Mouse (Mus musculus) forebrain, embryonic 13.5 days (tissue): ENCODE data around the gene Trio. TPM values are rescaled to one million over a fixed set of nuclear protein-coding genes. Genes with fewer than 3 reads are reported as not detected.

Source experiments
- ATAC-seq: fragments of 200-750 bp; cut with Nextera tagmentation; 2 replicates; pipeline ENCODE4 v1.8.0; 2017
- H3K27ac ChIP-seq: fragments of 300-500 bp; sonication (generic); 2 replicates; pipeline ENCODE4 v1.5.1; 2015; ENCODE audit warnings: inconsistent platforms, mild to moderate bottlenecking, moderate library complexity
- H3K27me3 ChIP-seq: fragments of 300-500 bp; sonication (generic); 2 replicates; pipeline ENCODE4 v1.6.1; 2015; ENCODE audit warnings: mild to moderate bottlenecking, inconsistent platforms
- H3K36me3 ChIP-seq: fragments of 300-500 bp; sonication (generic); 2 replicates; pipeline ENCODE4 v1.6.1; 2015; ENCODE audit warnings: mild to moderate bottlenecking, inconsistent platforms; ENCODE audit not compliant: poor library complexity, severe bottlenecking
- H3K4me1 ChIP-seq: fragments of 300-500 bp; sonication (generic); 2 replicates; pipeline ENCODE4 v1.6.1; 2015; ENCODE audit warnings: inconsistent platforms
- H3K4me2 ChIP-seq: fragments of 300-500 bp; sonication (generic); 2 replicates; pipeline ENCODE4 v1.6.1; 2015; ENCODE audit warnings: inconsistent platforms, mild to moderate bottlenecking, moderate library complexity
- H3K4me3 ChIP-seq: fragments of 300-500 bp; sonication (generic); 2 replicates; pipeline ENCODE4 v1.5.1; 2015; ENCODE audit warnings: mild to moderate bottlenecking, inconsistent platforms
- H3K9ac ChIP-seq: fragments of 300-500 bp; sonication (generic); 2 replicates; pipeline ENCODE4 v1.6.1; 2015; ENCODE audit warnings: mild to moderate bottlenecking, inconsistent platforms
- H3K9me3 ChIP-seq: fragments of 300-500 bp; sonication (generic); replicated peaks from 2 replicates; pipeline ENCODE4 v1.6.1; 2016; ENCODE audit warnings: inconsistent platforms
- WGBS: fragments of 180-500 bp; shearing (Covaris S2); methylation state at CpG from one replicate; pipeline ENCODE4 v1.1.7; 2015; 5-methylcytosine and 5-hydroxymethylcytosine counted together
- polyA plus RNA-seq: library from polyadenylated mRNA; unstranded; fragments of >200 nt; fragmentation: Nextera tagmentation; extraction: Ambion mirVana; gene quantifications from 2 replicates; pipeline ENCODE4 v1.2.1, GENCODE M21; 2015

The Trio gene
- polyA plus RNA-seq, 1 experiment from 2014 or later = 36.0 TPM

DNA sequence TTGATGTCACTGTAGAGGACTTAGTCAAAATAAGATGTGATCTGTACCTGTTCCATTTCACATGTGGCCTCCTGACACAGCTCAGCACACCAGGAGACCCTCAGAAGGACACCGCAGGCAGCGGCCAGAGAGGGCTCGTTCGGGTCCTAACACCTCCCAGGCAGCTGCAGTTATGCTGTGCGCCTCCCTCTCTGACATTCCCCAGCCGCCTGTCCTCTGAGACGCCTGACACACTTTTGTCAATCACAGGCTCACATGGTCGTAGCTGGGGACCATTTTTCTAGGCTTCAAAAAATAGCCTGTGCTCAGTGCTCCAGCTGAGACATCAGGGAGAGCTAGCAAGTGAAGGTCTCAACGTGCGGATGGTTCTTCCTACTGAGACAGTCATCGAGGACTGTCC lies 70.0 kb downstream of the Trio start:
- no peak overlapping the region for H3K4me3 ChIP-seq
- H3K9ac ChIP-seq = peak overlapping the region; percentile 2; the same call in 1 of the 2 replicates
- H3K27ac ChIP-seq = no peak overlapping the region
- no peaks in the 10 kb centered on the region for H3K27me3 ChIP-seq
- H3K9me3 ChIP-seq = no peaks in the 10 kb centered on the region
- peaks cover 64% of the 10 kb centered on the region for H3K4me1 ChIP-seq
- ATAC-seq = no peak
- no peak overlapping the region for H3K4me2 ChIP-seq
- WGBS = 40% methylated on average over 11 of the region's 11 CpGs
- H3K36me3 ChIP-seq = no peaks in the 10 kb centered on the region

DNA sequence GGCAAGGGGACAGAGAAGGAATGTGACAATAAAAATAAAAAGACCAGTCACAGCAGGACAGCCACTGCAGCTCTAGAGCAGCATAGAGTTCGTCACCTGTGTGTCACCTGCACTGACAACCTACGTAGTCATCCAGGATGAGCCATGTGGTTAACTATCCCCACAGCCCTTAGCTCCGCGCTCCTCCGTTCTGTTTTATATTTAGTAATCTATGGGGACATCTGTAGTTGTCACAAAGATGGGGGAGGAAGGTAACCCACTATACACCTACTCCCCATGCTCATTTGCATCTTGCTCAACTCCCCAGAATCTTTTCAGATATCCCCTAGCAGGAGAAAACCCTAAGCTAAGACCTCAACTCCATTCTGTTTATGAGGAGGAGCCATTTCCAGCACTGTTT lies 71.3 kb downstream of the Trio start:
- Histone ChIP-seq H3K27me3 (no peaks in the 10 kb centered on the region), H3K9ac (no peak overlapping the region), H3K27ac (no peak overlapping the region), H3K36me3 (no peaks in the 10 kb centered on the region), H3K4me2 (no peak overlapping the region), H3K9me3 (no peaks in the 10 kb centered on the region), H3K4me1 (peaks cover 55% of the 10 kb centered on the region), H3K4me3 (no peak overlapping the region)
- no peak for ATAC-seq
- 89% methylated on average over 5 of the region's 5 CpGs for WGBS

DNA sequence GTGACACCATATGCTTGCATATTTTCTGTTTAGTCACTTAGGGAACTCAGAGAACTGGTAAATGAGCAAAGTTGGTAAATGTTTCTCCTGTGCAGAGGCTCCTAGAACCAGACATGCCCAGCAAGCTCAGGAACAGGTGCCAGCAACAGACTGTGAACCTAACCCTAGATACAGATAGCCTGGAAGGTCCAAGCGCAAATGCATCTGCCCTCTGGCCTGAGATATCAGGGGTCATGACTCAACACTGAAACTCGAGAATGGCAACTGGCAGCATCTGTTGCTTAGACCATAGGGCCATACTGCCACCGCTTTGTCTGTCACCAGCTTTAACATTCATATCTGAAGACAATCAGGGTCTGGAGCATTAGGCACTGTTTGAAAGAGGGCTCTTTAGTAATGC lies 72.1 kb downstream of the Trio start:
- Histone ChIP-seq H3K27ac (no peak overlapping the region), H3K36me3 (no peaks in the 10 kb centered on the region), H3K4me3 (no peak overlapping the region), H3K4me2 (no peak overlapping the region), H3K27me3 (no peaks in the 10 kb centered on the region), H3K4me1 (peaks cover 50% of the 10 kb centered on the region), H3K9me3 (no peaks in the 10 kb centered on the region), H3K9ac (no peak overlapping the region)
- 82% methylated on average over 3 of the region's 3 CpGs for WGBS
- ATAC-seq = no peak

DNA sequence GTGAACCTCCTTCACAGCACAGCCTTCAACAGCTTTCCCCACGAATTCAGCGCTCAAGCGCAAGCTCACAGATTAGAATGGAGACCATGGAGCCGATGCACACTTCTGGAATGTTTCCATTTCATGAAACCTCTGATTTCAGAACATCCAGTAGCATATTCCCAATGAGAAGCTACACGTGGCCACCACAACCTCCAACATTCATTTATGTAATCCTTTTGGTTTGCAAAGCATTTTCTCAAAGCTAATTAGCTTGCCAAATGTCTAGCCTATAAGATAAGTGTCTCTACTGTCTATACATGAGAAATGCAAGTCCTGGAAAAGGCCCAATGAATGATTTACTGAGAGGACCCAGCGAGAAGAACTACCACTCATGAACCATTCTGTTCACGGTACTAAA lies 74.5 kb downstream of the Trio start:
- ATAC-seq = no peak
- 93% methylated on average over 7 of the region's 7 CpGs for WGBS
- H3K4me1 ChIP-seq = peaks cover 36% of the 10 kb centered on the region
- H3K9me3 ChIP-seq = no peaks in the 10 kb centered on the region
- H3K4me2 ChIP-seq = no peak overlapping the region
- H3K27me3 ChIP-seq = no peaks in the 10 kb centered on the region
- no peaks in the 10 kb centered on the region for H3K36me3 ChIP-seq
- H3K9ac ChIP-seq = no peak overlapping the region
- H3K4me3 ChIP-seq = no peak overlapping the region
- no peak overlapping the region for H3K27ac ChIP-seq

DNA sequence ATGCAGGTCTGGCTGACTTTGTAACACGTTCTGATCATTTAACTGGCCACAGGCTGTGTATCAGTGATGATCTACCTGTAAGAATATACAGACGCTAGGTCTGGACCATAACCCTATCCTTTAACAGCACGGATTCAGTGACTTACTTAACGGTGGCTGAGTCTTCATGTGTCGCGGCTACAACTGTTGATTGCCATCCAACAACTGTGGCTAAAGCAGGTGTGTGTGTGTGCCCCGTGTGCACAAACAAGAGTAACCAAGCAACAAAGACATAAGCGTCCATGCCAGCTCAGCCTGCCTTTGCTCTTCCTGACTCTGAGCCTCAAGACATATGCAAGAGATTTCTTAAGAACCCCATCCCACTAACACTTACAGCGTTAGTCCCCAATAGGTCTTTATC lies 76.5 kb downstream of the Trio start:
- WGBS = 94% methylated on average over 9 of the region's 9 CpGs
- no peaks in the 10 kb centered on the region for H3K9me3 ChIP-seq
- H3K4me3 ChIP-seq = no peak overlapping the region
- no peaks in the 10 kb centered on the region for H3K27me3 ChIP-seq
- H3K4me1 ChIP-seq = peaks cover 38% of the 10 kb centered on the region
- ATAC-seq = no peak
- no peak overlapping the region for H3K9ac ChIP-seq
- H3K4me2 ChIP-seq = no peak overlapping the region
- H3K27ac ChIP-seq = no peak overlapping the region
- H3K36me3 ChIP-seq = no peaks in the 10 kb centered on the region

DNA sequence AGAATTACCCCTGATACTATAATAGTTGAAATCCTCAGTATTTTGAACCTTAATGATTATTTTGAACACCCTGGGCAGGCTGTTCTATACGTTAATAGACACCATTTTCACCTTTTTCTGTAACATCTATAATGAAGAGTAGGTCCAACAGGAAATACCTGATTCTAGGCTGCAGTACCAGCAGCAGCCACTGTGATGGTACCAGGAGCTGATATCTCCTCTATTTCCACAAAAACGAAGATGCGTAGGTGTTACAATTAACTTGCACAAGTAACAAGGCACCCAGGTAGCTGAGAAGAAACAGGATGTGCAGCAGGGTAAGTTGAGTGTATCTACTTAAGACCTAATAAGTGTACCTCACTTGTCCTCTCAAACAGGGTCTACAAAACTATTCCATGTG lies 77.8 kb downstream of the Trio start:
- whole genome bisulfite sequencing = 96% methylated on average over 3 of the region's 3 CpGs
- H3K9ac ChIP-seq = no peak overlapping the region
- H3K27ac ChIP-seq = no peak overlapping the region
- no peak for ATAC-seq
- H3K4me3 ChIP-seq = no peak overlapping the region
- no peak overlapping the region for H3K4me2 ChIP-seq
- H3K36me3 ChIP-seq = no peaks in the 10 kb centered on the region
- no peaks in the 10 kb centered on the region for H3K27me3 ChIP-seq
- H3K9me3 ChIP-seq = no peaks in the 10 kb centered on the region
- peaks cover 44% of the 10 kb centered on the region for H3K4me1 ChIP-seq

DNA sequence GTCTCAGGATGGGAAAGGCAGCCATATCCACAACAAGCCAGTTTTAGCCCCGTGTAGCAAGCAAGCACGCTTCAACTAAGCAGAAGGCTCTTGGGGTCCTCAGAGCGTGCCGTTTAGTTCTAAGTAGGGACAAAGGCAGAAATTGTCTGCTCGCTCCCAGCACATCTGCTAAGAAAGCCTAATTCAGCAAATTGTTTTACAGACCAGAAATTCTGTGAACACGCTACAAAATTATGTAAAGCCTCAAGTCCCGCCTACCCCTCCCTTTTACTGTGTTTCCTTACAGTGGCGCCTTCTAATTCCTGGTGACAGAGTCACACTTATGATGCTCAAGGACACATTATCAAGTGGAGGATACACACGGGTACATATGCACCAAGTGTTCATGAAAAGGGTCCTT lies 80.1 kb downstream of the Trio start:
- Histone ChIP-seq H3K36me3 (no peaks in the 10 kb centered on the region), H3K9ac (no peak overlapping the region), H3K27me3 (no peaks in the 10 kb centered on the region), H3K27ac (no peak overlapping the region), H3K4me3 (no peak overlapping the region), H3K4me1 (peaks cover 60% of the 10 kb centered on the region), H3K9me3 (no peaks in the 10 kb centered on the region), H3K4me2 (no peak overlapping the region)
- ATAC-seq = no peak
- 56% methylated on average over 9 of the region's 9 CpGs for WGBS

DNA sequence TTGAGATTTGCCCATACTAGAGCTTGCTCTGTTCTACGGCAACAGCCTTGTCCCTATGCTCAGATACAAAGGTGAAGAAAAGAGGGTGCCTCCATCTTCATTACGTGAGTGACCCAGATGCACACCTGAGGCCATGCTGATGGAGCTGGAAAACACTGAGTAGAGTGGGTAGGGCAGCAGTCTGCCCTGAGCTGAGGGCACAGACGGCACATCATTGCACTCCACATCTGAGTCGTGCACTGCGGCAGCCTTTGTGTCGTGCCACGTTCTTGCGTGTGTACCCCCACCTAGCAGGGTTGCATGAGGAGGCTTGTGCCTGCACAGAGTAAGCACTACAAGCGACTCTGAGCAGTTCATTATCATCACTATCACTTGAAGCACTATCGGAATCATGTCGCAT lies 80.8 kb downstream of the Trio start:
- ATAC-seq = no peak
- Histone ChIP-seq H3K27me3 (no peaks in the 10 kb centered on the region), H3K36me3 (no peaks in the 10 kb centered on the region), H3K4me3 (no peak overlapping the region), H3K4me1 (peaks cover 66% of the 10 kb centered on the region), H3K9me3 (no peaks in the 10 kb centered on the region), H3K4me2 (no peak overlapping the region), H3K27ac (peak overlapping the region; percentile 8; the same call in 1 of the 2 replicates), H3K9ac (no peak overlapping the region)
- 81% methylated on average over 11 of the region's 11 CpGs for WGBS

DNA sequence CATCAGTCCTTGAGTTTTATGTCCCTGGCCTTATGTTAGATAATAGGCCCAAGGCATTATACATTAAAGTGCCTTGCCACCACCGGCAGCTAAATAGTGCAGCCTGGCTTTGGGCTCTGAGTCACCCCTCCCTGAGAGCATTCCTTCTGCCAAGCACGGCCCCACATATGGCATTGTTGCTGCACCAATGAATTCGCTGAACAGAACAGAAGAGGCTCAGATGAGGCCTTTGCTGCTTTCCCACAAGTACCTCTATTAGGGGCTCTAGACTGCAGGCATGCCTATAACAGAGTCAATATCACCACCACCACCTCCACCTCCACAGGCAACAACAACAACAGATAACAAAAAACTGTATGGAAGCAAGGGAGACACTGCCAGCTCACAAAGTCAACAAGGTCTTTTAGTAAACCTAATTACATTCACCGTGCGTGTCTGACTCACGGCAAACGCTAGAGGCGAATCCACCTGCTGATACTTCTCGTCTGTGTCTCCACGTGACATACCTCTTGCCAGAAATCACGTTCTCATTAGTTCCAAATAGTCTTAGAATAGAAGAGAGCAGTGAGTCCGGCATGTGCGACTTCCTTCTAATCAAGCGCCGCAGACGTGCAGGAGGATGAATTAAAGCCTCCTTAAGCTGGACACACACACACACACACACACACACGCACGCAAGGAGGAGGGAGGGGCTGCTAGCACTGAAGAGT lies 82.0 kb downstream of the Trio start:
- ATAC-seq = peak; percentile 79
- Histone ChIP-seq H3K27me3 (no peaks in the 10 kb centered on the region), H3K9me3 (no peaks in the 10 kb centered on the region), H3K4me2 (peak overlapping the region; percentile 48), H3K4me1 (peaks cover 76% of the 10 kb centered on the region), H3K9ac (peak overlapping the region; percentile 17; the same call in 1 of the 2 replicates), H3K36me3 (no peaks in the 10 kb centered on the region), H3K4me3 (no peak overlapping the region), H3K27ac (peak overlapping the region; percentile 46)
- WGBS = 6% methylated on average over 18 of the region's 18 CpGs

DNA sequence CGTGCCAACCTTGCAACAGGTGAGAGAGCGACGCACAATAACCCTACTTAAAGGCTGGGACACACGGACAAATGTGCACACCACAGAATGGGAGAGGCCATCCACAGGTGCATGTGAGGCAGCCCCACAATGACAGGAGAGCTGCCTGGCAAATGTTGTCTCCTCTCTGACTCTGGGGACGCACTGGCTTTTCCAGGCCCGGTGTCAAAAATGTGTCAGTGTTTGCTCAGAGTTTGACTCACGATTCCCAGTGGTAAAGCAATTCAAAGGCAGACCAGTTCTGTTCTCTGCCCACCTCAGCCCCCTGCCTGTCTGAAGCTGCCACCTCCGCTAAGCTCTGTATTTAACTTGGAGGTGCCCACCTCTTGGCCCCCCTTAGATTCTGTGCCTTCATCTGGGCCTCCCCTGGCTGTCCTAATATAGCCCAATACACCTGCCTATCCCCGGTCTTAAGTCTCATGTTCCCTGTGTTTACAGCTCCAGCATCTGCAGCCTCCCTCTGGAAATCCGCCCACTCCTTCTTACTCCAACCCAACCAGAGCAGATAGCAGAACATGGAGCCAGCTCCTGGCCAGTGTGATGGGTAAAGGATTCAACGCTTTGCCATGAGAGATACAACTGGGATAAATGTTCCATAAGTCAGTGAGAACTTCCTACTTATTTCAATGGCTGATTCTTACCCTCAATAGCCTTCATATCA lies 83.3 kb downstream of the Trio start:
- no peak overlapping the region for H3K9ac ChIP-seq
- H3K36me3 ChIP-seq = no peaks in the 10 kb centered on the region
- H3K4me3 ChIP-seq = no peak overlapping the region
- H3K4me1 ChIP-seq = peaks cover 88% of the 10 kb centered on the region
- no peaks in the 10 kb centered on the region for H3K9me3 ChIP-seq
- 76% methylated on average over 11 of the region's 11 CpGs for WGBS
- no peaks in the 10 kb centered on the region for H3K27me3 ChIP-seq
- H3K27ac ChIP-seq = no peak overlapping the region
- H3K4me2 ChIP-seq = no peak overlapping the region
- no peak for ATAC-seq

DNA sequence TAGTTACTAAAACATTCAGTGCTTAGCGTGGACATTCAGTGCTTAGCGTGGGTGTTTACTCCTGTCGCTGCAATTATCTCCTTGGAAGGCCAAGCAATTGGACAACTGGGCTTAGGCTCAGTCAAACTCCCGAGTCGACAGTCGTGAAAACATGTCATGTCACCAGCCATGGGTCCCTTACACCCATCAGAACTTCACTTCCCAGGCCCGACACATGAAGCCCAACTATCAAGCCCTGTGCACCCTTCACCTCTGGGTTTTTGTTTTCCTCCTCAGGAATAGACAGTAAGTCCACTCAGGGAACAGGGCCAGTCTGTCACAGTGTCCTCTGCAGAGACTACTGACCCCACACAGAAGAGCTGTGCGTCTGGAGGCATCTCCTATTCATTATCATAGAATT lies 84.2 kb downstream of the Trio start:
- ATAC-seq = no peak
- no peak overlapping the region for H3K4me3 ChIP-seq
- no peaks in the 10 kb centered on the region for H3K27me3 ChIP-seq
- H3K27ac ChIP-seq = no peak overlapping the region
- no peaks in the 10 kb centered on the region for H3K36me3 ChIP-seq
- no peak overlapping the region for H3K4me2 ChIP-seq
- 74% methylated on average over 8 of the region's 8 CpGs for WGBS
- H3K4me1 ChIP-seq = peaks cover 94% of the 10 kb centered on the region
- H3K9ac ChIP-seq = no peak overlapping the region
- no peaks in the 10 kb centered on the region for H3K9me3 ChIP-seq

DNA sequence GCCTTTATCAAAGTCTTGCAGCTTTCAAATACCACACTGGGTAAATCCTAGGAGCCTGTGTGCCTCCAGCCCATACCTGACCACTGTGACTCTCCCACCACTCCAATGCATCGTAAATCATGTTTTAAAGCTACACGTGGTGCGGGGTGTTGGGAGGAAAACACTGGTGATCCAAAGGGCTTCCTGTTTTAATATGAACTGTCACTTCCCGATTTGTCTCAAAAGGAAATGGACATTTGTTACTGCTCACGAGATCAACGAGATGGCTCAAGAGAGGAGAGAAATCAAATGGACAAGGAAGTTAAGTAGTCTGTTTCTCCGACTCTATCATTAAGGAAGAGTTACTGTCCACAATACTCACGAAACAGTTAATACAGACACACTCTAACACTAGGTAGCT lies 84.6 kb downstream of the Trio start:
- Histone ChIP-seq H3K4me1 (peaks cover 94% of the 10 kb centered on the region), H3K9me3 (no peaks in the 10 kb centered on the region), H3K4me3 (no peak overlapping the region), H3K27me3 (no peaks in the 10 kb centered on the region), H3K4me2 (no peak overlapping the region), H3K36me3 (no peaks in the 10 kb centered on the region), H3K27ac (no peak overlapping the region), H3K9ac (no peak overlapping the region)
- ATAC-seq = no peak
- 89% methylated on average over 8 of the region's 8 CpGs for WGBS
